Mouse (Mus musculus) testis, adult 2 months (tissue): ENCODE data around the gene Rcan2.

Experiments
- CTCF ChIP-seq: fragments of 200-500 bp; IDR thresholded peaks from 2 replicates; pipeline ENCODE4 v1.5.1; 2012; ENCODE audit warnings: low read depth, mild to moderate bottlenecking, inconsistent platforms, low read length, moderate library complexity; ENCODE audit not compliant: control insufficient read depth, insufficient read depth, insufficient replicate concordance
- POLR2A ChIP-seq: fragments of 200-500 bp; IDR thresholded peaks from 2 replicates; pipeline ENCODE4 v1.6.1; 2012; ENCODE audit warnings: low read depth, mild to moderate bottlenecking, inconsistent platforms, low read length, moderate library complexity; ENCODE audit not compliant: control insufficient read depth

DNA sequence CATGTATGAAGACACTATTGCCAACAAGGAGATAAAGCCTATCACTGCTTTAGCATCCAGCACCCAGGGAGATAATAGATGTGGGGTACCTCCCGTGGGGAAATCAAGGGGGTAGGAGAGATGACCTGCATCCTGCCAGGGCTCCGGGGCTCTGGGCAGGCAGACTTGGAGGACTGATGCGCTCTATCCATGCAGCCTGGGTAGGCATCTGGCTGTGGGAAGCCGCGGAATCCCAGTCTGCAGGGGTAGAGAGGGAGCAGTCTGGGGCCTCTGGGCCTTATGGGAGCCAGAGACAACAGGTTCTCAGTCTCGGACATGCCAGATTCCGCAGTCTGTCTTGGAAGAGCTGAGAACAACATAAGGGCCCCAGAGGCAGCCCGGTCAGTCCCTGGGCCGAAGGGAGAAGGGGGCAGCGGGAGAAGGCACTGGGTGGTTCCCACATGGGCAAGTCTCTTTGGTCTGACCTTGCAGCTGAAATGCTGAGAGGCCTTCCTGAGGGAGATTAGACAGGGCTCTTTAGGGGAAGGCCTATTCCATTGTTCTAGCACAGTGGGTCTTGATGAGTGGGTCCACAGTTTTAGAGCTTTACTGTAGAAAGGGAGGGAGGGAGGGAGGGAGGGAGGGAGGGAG is 23.7 kb downstream of the Rcan2 start:
- TF ChIP-seq POLR2A (no peak), CTCF (no peak)
